Mouse (Mus musculus): ENCODE data around the gene Kcnb1.

DNA sequence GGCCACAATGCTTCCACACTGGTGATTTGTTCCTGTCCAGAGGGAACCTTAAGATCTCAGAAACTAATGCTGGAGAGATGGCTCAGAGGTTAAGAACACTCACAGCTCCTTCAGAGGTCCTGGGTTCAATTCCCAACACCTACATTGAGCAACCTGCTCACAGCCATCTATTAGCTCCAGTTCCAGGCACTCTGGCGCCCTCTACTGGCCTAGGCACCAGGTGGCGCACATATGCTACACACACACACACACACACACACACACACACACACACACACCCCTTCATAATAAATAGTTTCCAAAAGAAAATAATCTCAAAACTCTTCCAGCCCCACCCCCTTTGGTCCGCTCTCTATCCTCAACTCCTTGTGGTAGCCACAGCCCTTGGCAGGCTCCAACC, 23.1 kb upstream of the Kcnb1 start:
- no peak for TF ChIP-seq CTCF (IDR thresholded peaks at IDR 0.05; ENCODE audit: control insufficient read depth, insufficient read depth, insufficient read length)
- no peak for TF ChIP-seq MAX (IDR thresholded peaks at IDR 0.05)
- no peak for TF ChIP-seq USF1 (IDR thresholded peaks at IDR 0.05; ENCODE audit: low read depth)
